Mouse (Mus musculus) cerebellum, postnatal 36 days (tissue): ENCODE results near the gene Tbx2.

Source experiments
- DNase-seq, 2 experiments: peaks; one replicate each; pipeline ENCODE4 v3.0.0; 2021 to 2022; ENCODE audit warnings: mixed read lengths in 2 of 2

Gene Tbx2

GRCm38 (mm10) chr11:85825823-85826222 is 6.5 kb upstream of the Tbx2 start:
- no peak for DNase-seq

GRCm38 (mm10) chr11:85827342-85827741 is 5.0 kb upstream of the Tbx2 start:
- DNase-seq, result no peak

- DNase-seq, result no peak
Measured at GRCm38 (mm10) chr11:85828691-85829519, 3.4 kb upstream of the Tbx2 start.

GRCm38 (mm10) chr11:85829520-85830440 is 2.6 kb upstream of the Tbx2 start:
- no peak for DNase-seq

- DNase-seq, result no peak
Measured at GRCm38 (mm10) chr11:85830901-85831341, 1.4 kb upstream of the Tbx2 start.

- no peak for DNase-seq
Measured at GRCm38 (mm10) chr11:85831656-85832230, 608 bp upstream of the Tbx2 start.

GRCm38 (mm10) chr11:85833081-85833521 is 750 bp downstream of the Tbx2 start:
- DNase-seq, result no peak

- peak in 1 of 2 experiments; percentile 43 for DNase-seq
Measured at GRCm38 (mm10) chr11:85833761-85834385, 1.5 kb downstream of the Tbx2 start.

- DNase-seq, result no peak
Measured at GRCm38 (mm10) chr11:85834386-85834931, 2.1 kb downstream of the Tbx2 start.

GRCm38 (mm10) chr11:85835001-85835752 is 2.8 kb downstream of the Tbx2 start:
- no peak for DNase-seq

GRCm38 (mm10) chr11:85835753-85836522 is 3.6 kb downstream of the Tbx2 start:
- DNase-seq, result no peak

GRCm38 (mm10) chr11:85836523-85837290 is 4.4 kb downstream of the Tbx2 start:
- no peak for DNase-seq

GRCm38 (mm10) chr11:85837291-85837647 is 4.9 kb downstream of the Tbx2 start:
- no peak for DNase-seq

GRCm38 (mm10) chr11:85837648-85838423 is 5.5 kb downstream of the Tbx2 start:
- DNase-seq, result no peak

GRCm38 (mm10) chr11:85838424-85839257 is 6.3 kb downstream of the Tbx2 start:
- DNase-seq, result no peak

GRCm38 (mm10) chr11:85839258-85840030 is 7.1 kb downstream of the Tbx2 start:
- no peak for DNase-seq

GRCm38 (mm10) chr11:85840031-85840802 is 7.9 kb downstream of the Tbx2 start:
- DNase-seq, result no peak
